ENCODE assay signal across 8 mouse cellular contexts in genomic region chr11:88404247-88404677, GRCm38 (mm10).
DNase-seq lines count a peak whose midpoint lies in the region; ATAC-seq and TF ChIP-seq lines count a peak whose summit lies in the region.

No protein-coding gene starts in this region.

- H3K9me3 ChIP-seq in E14TG2a.4 (ENCODE audit: low read length) = no peaks in the 10 kb centered on the region
- H3K9me3 ChIP-seq in hindbrain, embryonic 14.5 days (ENCODE audit: control insufficient read depth, low read length) = no peaks in the 10 kb centered on the region
- no peaks in the 10 kb centered on the region for H3K9me3 ChIP-seq in midbrain, embryonic 16.5 days (replicated peaks; ENCODE audit: control insufficient read depth, low read length, poor library complexity, severe bottlenecking)

- peaks cover 37% of the 10 kb centered on the region for H3K36me3 ChIP-seq in E14TG2a.4 (ENCODE audit: insufficient read depth, low read length)
- no peaks in the 10 kb centered on the region for H3K36me3 ChIP-seq in hindbrain, embryonic 14.5 days (replicated peaks; ENCODE audit: control insufficient read depth, insufficient read depth)
- H3K36me3 ChIP-seq in midbrain, embryonic 16.5 days (ENCODE audit: control insufficient read depth, insufficient read depth, low read length) = no peaks in the 10 kb centered on the region; the same call in 1 of the 2 replicates

- 45% methylated on average over 5 of the region's 5 CpGs for WGBS in hindbrain, embryonic 14.5 days
- WGBS in midbrain, embryonic 16.5 days = 64% methylated on average over 5 of the region's 5 CpGs

- H3K4me3 ChIP-seq in E14TG2a.4 (replicated peaks; ENCODE audit: low read length) = peak overlapping the region; percentile 53
- H3K4me3 ChIP-seq in hindbrain, embryonic 14.5 days (replicated peaks; ENCODE audit: low read length) = no peak overlapping the region
- no peak overlapping the region for H3K4me3 ChIP-seq in midbrain, embryonic 16.5 days (ENCODE audit: low read depth, low read length)

- DNase-seq in cerebellum, postnatal 10 days = peak; percentile 47 to 52
- no peak for DNase-seq in cerebellum, postnatal 36 days
- DNase-seq in hindbrain, embryonic 14.5 days (ENCODE audit: low spot score) = no peak
- DNase-seq in spleen, postnatal 14 days (ENCODE audit: low spot score in 2 of 2) = no peak
- no peak for DNase-seq in left cerebral cortex, postnatal 36 days (ENCODE audit: low spot score in 2 of 2)

- peak overlapping the region; percentile 50 for H3K9ac ChIP-seq in hindbrain, embryonic 14.5 days
- H3K9ac ChIP-seq in midbrain, embryonic 16.5 days (ENCODE audit: low read depth, low read length) = peak overlapping the region; percentile 56; the same call in 1 of the 2 replicates

- H3K27ac ChIP-seq in hindbrain, embryonic 14.5 days = peak overlapping the region; percentile 85
- H3K27ac ChIP-seq in midbrain, embryonic 16.5 days (ENCODE audit: low read length) = peak overlapping the region; percentile 79

- no peak for TF ChIP-seq CTCF in E14TG2a.4 (conservative IDR thresholded peaks at IDR 0.05; ENCODE audit: low read length)

- peak overlapping the region; percentile 19; the same call in 1 of the 2 replicates for H3K4me2 ChIP-seq in hindbrain, embryonic 14.5 days (replicated peaks)
- H3K4me2 ChIP-seq in midbrain, embryonic 16.5 days (ENCODE audit: low read length) = peak overlapping the region; percentile 34; the same call in 1 of the 2 replicates

- ATAC-seq in hindbrain, embryonic 14.5 days (ENCODE audit: low FRiP score) = no peak
- no peak; the same call in 1 of the 2 replicates for ATAC-seq in midbrain, embryonic 16.5 days
- ATAC-seq in CD4-positive, CD25-positive, alpha-beta regulatory T cell, adult 4 months = no peak

- H3K4me1 ChIP-seq in E14TG2a.4 (replicated peaks; ENCODE audit: low read depth, low read length) = peaks cover 85% of the 10 kb centered on the region
- peaks cover 79% of the 10 kb centered on the region for H3K4me1 ChIP-seq in hindbrain, embryonic 14.5 days (replicated peaks; ENCODE audit: control insufficient read depth, insufficient read depth, low read length)
- H3K4me1 ChIP-seq in midbrain, embryonic 16.5 days (ENCODE audit: control insufficient read depth, insufficient read depth, low read length) = peaks cover 38% of the 10 kb centered on the region

- intact Hi-C loops in left cerebral cortex, postnatal 36 days (cut with DNase I) = no loop called here

- no peaks in the 10 kb centered on the region for H3K27me3 ChIP-seq in E14TG2a.4 (ENCODE audit: insufficient read depth, low read length)
- no peaks in the 10 kb centered on the region for H3K27me3 ChIP-seq in hindbrain, embryonic 14.5 days (ENCODE audit: control insufficient read depth, insufficient read depth, low read length)
- H3K27me3 ChIP-seq in midbrain, embryonic 16.5 days (ENCODE audit: control insufficient read depth, insufficient read depth, low read depth, low read length) = no peaks in the 10 kb centered on the region

Comparison
In these comparisons a context has a peak if more than half of its experiments do, and no peak if none do; other contexts are left out.
1. DNase-seq: peak in cerebellum, postnatal 10 days (2 of 2); none in cerebellum, postnatal 36 days (0 of 2), hindbrain, embryonic 14.5 days (single experiment), spleen, postnatal 14 days (0 of 2) and left cerebral cortex, postnatal 36 days (0 of 2).